Mouse (Mus musculus) left cerebral cortex, adult 2 months (tissue): Measurements from ENCODE around the gene Vmn1r59. TPM values are rescaled to one million over a fixed set of nuclear protein-coding genes. Genes with fewer than 3 reads are reported as not detected.
"Not testable (repeated sequence)": the region's sequence is repeated elsewhere in the genome, so short reads cannot be mapped to it uniquely, and the experiment has no call there.

ENCODE experiments used
- DNase-seq, 2 experiments: peaks; one replicate each; pipeline ENCODE4 v3.0.0; 2021 to 2022; ENCODE audit warnings: low spot score in 2 of 2, mixed read lengths in 1 of 2; ENCODE audit errors: extremely low spot score in 1 of 2
- H3K27ac ChIP-seq: fragments of 200-600 bp; 2 replicates; pipeline ENCODE4 v1.8.1; 2022
- H3K4me3 ChIP-seq: fragments of 200-600 bp; 2 replicates; pipeline ENCODE4 v1.8.1; 2022
- CTCF ChIP-seq: fragments of 200-600 bp; IDR thresholded peaks from 2 replicates; pipeline ENCODE4 v1.8.1; 2022; ENCODE audit warnings: antibody characterized with exemption, mild to moderate bottlenecking, moderate library complexity
- intact Hi-C: fragments of 180-260 bp; cut with DNase I; formaldehyde crosslinking; loops from one replicate; pipeline ENCODE4 v1.15.1; 2025
- long read RNA-seq, 2 experiments: library from polyadenylated mRNA; stranded (forward); transcript quantifications; one replicate each; pipeline ENCODE4 v2.0.0; 2021; ENCODE audit warnings: borderline mapping rate in 2 of 2
- total RNA-seq, 2 experiments: library from RNA; stranded (reverse); gene quantifications; 2 replicates each; pipeline ENCODE4 v1.2.3; 2021

Gene Vmn1r59
- total RNA-seq, result not detected
- long read RNA-seq, experiment 1, result 0 reads
- long read RNA-seq, experiment 2, result 0 reads

GRCm38 (mm10) chr7:5456674-5457073 lies at the start of gene Vmn1r59:
Vmn1r59 (minus strand) TSS chr7:5456774.
- no peak within 1 kb of the TSS for H3K27ac ChIP-seq
- TF ChIP-seq CTCF, result no peak
- DNase-seq, result no peak
- H3K4me3 ChIP-seq, result no peak within 1 kb of the TSS
- intact Hi-C loops, result loop anchor here (5.0 kb wide), 1 partner anchor 224 kb away; no protein-coding TSS in a partner anchor

GRCm38 (mm10) chr7:5493856-5494255 lies 37.3 kb upstream of the Vmn1r59 start, which contains the start of gene Vmn2r28:
Vmn2r28 (minus strand) TSS chr7:5493956.
- H3K4me3 ChIP-seq, intact Hi-C loops, H3K27ac ChIP-seq, DNase-seq: not testable (repeated sequence)

GRCm38 (mm10) chr7:5454011-5454410 lies 2.6 kb downstream of the Vmn1r59 start:
- DNase-seq, intact Hi-C loops, H3K4me3 ChIP-seq, H3K27ac ChIP-seq: not testable (repeated sequence)

- H3K4me3 ChIP-seq, result no peak overlapping the region
- intact Hi-C loops, result no loop called here
- TF ChIP-seq CTCF, result no peak
- H3K27ac ChIP-seq, result no peak overlapping the region
- no peak for DNase-seq
Observed at GRCm38 (mm10) chr7:5448627-5449026, 7.9 kb downstream of the Vmn1r59 start.

- DNase-seq, H3K4me3 ChIP-seq, H3K27ac ChIP-seq, intact Hi-C loops: not testable (repeated sequence)
Observed at GRCm38 (mm10) chr7:5413296-5413695, 43.3 kb downstream of the Vmn1r59 start, which contains the start of gene Vmn1r58. Vmn1r58 (minus strand) TSS chr7:5413396.

- no peak for TF ChIP-seq CTCF
- DNase-seq, result no peak
- Histone ChIP-seq H3K4me3 (no peak overlapping the region), H3K27ac (no peak overlapping the region)
- intact Hi-C loops, result no loop called here
Observed at GRCm38 (mm10) chr7:5406201-5406600, 50.4 kb downstream of the Vmn1r59 start.

Other genes with a start within 250 kb of the Vmn1r59 start
- gene Vmn1r57, start 238.3 kb downstream of the Vmn1r59 start, total RNA-seq, result not detected
- gene Gm5065, start 106.2 kb downstream of the Vmn1r59 start, total RNA-seq, result not detected
- gene Nlrp2, start 105.7 kb downstream of the Vmn1r59 start, total RNA-seq, result not detected
- gene Vmn1r58, start 43.4 kb downstream of the Vmn1r59 start, total RNA-seq, result not detected
- not detected for gene Vmn2r28, start 37.2 kb upstream of the Vmn1r59 start, total RNA-seq
- gene Vmn1r60, start 90.5 kb upstream of the Vmn1r59 start, total RNA-seq, result not detected
- gene Vmn1r61, start 156.5 kb upstream of the Vmn1r59 start, total RNA-seq, result not detected
- gene Vmn1r62, start 216.9 kb upstream of the Vmn1r59 start, total RNA-seq, result not detected